Mouse (Mus musculus) CH12.LX (cell line): ENCODE data around the gene Gm20388. TPM values are rescaled to one million over a fixed set of nuclear protein-coding genes. Genes with fewer than 3 reads are reported as not detected.

ENCODE experiments used
- DNase-seq: peaks from one replicate; pipeline ENCODE4 v3.0.0-alpha.2; 2013; ENCODE audit errors: extremely low read depth
- H3K27ac ChIP-seq: 2 replicates; pipeline ENCODE4 v1.5.1; 2012; ENCODE audit warnings: low read depth, mild to moderate bottlenecking, control low read depth, moderate library complexity; ENCODE audit not compliant: insufficient read depth
- H3K27me3 ChIP-seq: replicated peaks from 2 replicates; pipeline ENCODE3; 2012; ENCODE audit warnings: inconsistent platforms
- H3K36me3 ChIP-seq, 2 experiments: replicated peaks in 1 of 2; 2 replicates each; pipeline versions ENCODE3 to v1.6.1; 2012; ENCODE audit warnings: inconsistent platforms in 1 of 2, low read length in 1 of 2, mild to moderate bottlenecking in 1 of 2, mixed read lengths in 1 of 2, moderate library complexity in 1 of 2; ENCODE audit not compliant: control insufficient read depth in 1 of 2, insufficient read depth in 1 of 2
- H3K4me1 ChIP-seq, 2 experiments: 2 replicates each; pipeline ENCODE4 v1.6.1; 2012; ENCODE audit warnings: inconsistent platforms in 1 of 2, moderate library complexity in 1 of 2; ENCODE audit not compliant: insufficient read depth in 2 of 2, control insufficient read depth in 1 of 2
- H3K4me2 ChIP-seq: 2 replicates; pipeline ENCODE4 v1.6.1; 2012; ENCODE audit warnings: low read depth, mild to moderate bottlenecking, control low read depth; ENCODE audit not compliant: poor library complexity, insufficient read depth, severe bottlenecking
- H3K4me3 ChIP-seq, 3 experiments: fragments of 150-350 bp in 1 of 3; sonication (generic) in 1 of 3; replicated peaks in 1 of 3; 2 replicates each; pipeline versions ENCODE3 to v1.5.1; 2011 to 2012; ENCODE audit warnings: low read depth in 2 of 3, low read length in 2 of 3, mild to moderate bottlenecking in 2 of 3, moderate library complexity in 2 of 3, control low read depth in 1 of 3, improper control_type of control experiment in 1 of 3, inconsistent platforms in 1 of 3, mixed read lengths in 1 of 3; ENCODE audit not compliant: poor library complexity in 1 of 3
- H3K79me2 ChIP-seq: replicated peaks from 2 replicates; pipeline ENCODE4 v1.6.1; 2012; ENCODE audit warnings: mild to moderate bottlenecking, moderate library complexity; ENCODE audit not compliant: control insufficient read depth, poor library complexity, insufficient read depth, severe bottlenecking; ENCODE audit errors: extremely low read depth
- H3K9ac ChIP-seq: 2 replicates; pipeline ENCODE4 v1.6.1; 2012; ENCODE audit warnings: low read depth, mild to moderate bottlenecking, control low read depth, moderate library complexity; ENCODE audit not compliant: insufficient read depth
- H3K9me3 ChIP-seq: replicated peaks from 2 replicates; pipeline ENCODE3; 2012; ENCODE audit warnings: low read length, inconsistent platforms, mixed read lengths
- EP300 ChIP-seq: IDR thresholded peaks from 2 replicates; pipeline ENCODE4 v1.6.1; 2011; ENCODE audit warnings: low read length, improper control_type of control experiment
- ETS1 ChIP-seq: conservative IDR thresholded peaks from 2 replicates; pipeline ENCODE4 v1.6.1; 2012; ENCODE audit warnings: low read depth, mild to moderate bottlenecking, inconsistent platforms, low read length, improper control_type of control experiment, moderate library complexity
- GABPA ChIP-seq: IDR thresholded peaks from 2 replicates; pipeline ENCODE4 v1.6.1; 2012; ENCODE audit warnings: low read depth, low read length, improper control_type of control experiment, inconsistent platforms; ENCODE audit not compliant: insufficient replicate concordance
- HCFC1 ChIP-seq: IDR thresholded peaks from 2 replicates; pipeline ENCODE4 v1.6.1; 2012; ENCODE audit warnings: low read depth, mild to moderate bottlenecking, inconsistent platforms, low read length, improper control_type of control experiment
- JUND ChIP-seq: conservative IDR thresholded peaks from 2 replicates; pipeline ENCODE4 v1.6.1; 2011; ENCODE audit warnings: low read depth, low read length, improper control_type of control experiment
- KAT2A ChIP-seq: IDR thresholded peaks from 2 replicates; pipeline ENCODE4 v1.6.1; 2012; ENCODE audit warnings: low read length, improper control_type of control experiment, inconsistent platforms; ENCODE audit not compliant: insufficient replicate concordance
- MAZ ChIP-seq: IDR thresholded peaks from 2 replicates; pipeline ENCODE4 v1.6.1; 2012; ENCODE audit warnings: low read depth, mild to moderate bottlenecking, inconsistent platforms, low read length, improper control_type of control experiment, moderate library complexity
- MEF2A ChIP-seq: IDR thresholded peaks from 2 replicates; pipeline ENCODE4 v1.6.1; 2014; ENCODE audit warnings: low read depth, mild to moderate bottlenecking, inconsistent platforms, low read length, improper control_type of control experiment, borderline replicate concordance
- MYC ChIP-seq: IDR thresholded peaks from 2 replicates; pipeline ENCODE4 v1.6.1; 2011; ENCODE audit warnings: low read depth, mild to moderate bottlenecking, improper control_type of control experiment, low read length
- NRF1 ChIP-seq: IDR thresholded peaks from 2 replicates; pipeline ENCODE4 v1.6.1; 2014; ENCODE audit warnings: low read depth, mild to moderate bottlenecking, inconsistent platforms, low read length, improper control_type of control experiment, moderate library complexity
- PAX5 ChIP-seq: IDR thresholded peaks from 2 replicates; pipeline ENCODE4 v1.6.1; 2012; ENCODE audit warnings: low read length, inconsistent platforms, mixed read lengths
- SIN3A ChIP-seq: IDR thresholded peaks from 2 replicates; pipeline ENCODE4 v1.6.1; 2012; ENCODE audit warnings: low read length, improper control_type of control experiment, inconsistent platforms
- USF1 ChIP-seq: IDR thresholded peaks from 2 replicates; pipeline ENCODE4 v1.6.1; 2014; ENCODE audit warnings: low read depth, mild to moderate bottlenecking, inconsistent platforms, low read length, improper control_type of control experiment
- ZC3H11A ChIP-seq: IDR thresholded peaks from 2 replicates; pipeline ENCODE4 v1.6.1; 2012; ENCODE audit warnings: low read depth, mild to moderate bottlenecking, inconsistent platforms, low read length, improper control_type of control experiment
- ZKSCAN1 ChIP-seq: IDR thresholded peaks from 2 replicates; pipeline ENCODE4 v1.6.1; 2012; ENCODE audit warnings: low read depth, inconsistent platforms, low read length, improper control_type of control experiment, borderline replicate concordance
- ZMIZ1 ChIP-seq: IDR thresholded peaks from 2 replicates; pipeline ENCODE4 v1.6.1; 2012; ENCODE audit warnings: low read depth, mild to moderate bottlenecking, inconsistent platforms, low read length, improper control_type of control experiment
- ZNF384 ChIP-seq: IDR thresholded peaks from 2 replicates; pipeline ENCODE4 v1.6.1; 2012; ENCODE audit warnings: low read depth, low read length, improper control_type of control experiment, inconsistent platforms
- dilution Hi-C: fragments of 300-500 bp; cut with MboI; formaldehyde crosslinking; loops from 2 replicates; pipeline ENCODE4 v1.14.3; 2020; ENCODE audit warnings: low sequenced_read_pairs; ENCODE audit not compliant: extremely low pct_unique_long_range_greater_than_20kb, extremely low pct_ligation_motif_present
- in situ Hi-C: fragments of 300-500 bp; cut with MboI; formaldehyde crosslinking; loops from 3 replicates; pipeline ENCODE4 v1.14.3; 2019; ENCODE audit warnings: low sequenced_read_pairs, low pct_ligation_motif_present, low pct_unique_long_range_greater_than_20kb, mixed read lengths
- polyA plus RNA-seq: library from polyadenylated mRNA; unstranded; fragments of >175 nt; gene quantifications from 2 replicates; pipeline ENCODE4 v1.2.1, GENCODE M21; 2012; ENCODE audit warnings: low read depth; ENCODE audit not compliant: insufficient read length
- total RNA-seq, 2 experiments: library from RNA; depleted of rRNA; stranded (reverse); fragments of 300-350 nt in 1 of 2; fragments of >200 nt in 1 of 2; gene quantifications; 2 replicates each; pipeline ENCODE4 v1.2.3; 2012 to 2014

Gene Gm20388
- total and polyA plus RNA-seq, 3 experiments = 14.8 to 26.3 (median 22.2) TPM

DNA sequence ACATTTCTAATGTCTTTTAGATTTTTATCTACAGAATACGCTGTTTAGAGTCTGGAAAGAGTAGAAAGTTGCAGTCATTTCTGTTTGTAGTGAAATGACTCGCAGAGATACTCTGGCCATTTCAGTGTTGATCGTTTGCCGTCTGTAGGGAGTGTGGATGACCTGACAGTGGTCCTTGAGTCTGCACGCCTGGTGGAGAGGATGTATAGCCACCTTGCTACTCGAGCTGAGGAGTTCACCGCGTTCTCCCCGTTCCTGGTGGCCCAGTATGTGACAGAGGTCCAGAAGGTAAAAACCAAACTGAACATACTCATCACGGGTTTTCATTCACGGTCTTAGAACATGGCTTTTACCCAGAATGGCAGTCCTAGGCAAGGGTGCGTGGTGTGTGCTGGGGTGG, 4134.3 kb downstream of the Gm20388 start:
- Histone ChIP-seq H3K9me3 (no peaks in the 10 kb centered on the region), H3K4me1 (0 out of 4 replicates have a peak, but pooled peaks cover 0 to 6% of the 10 kb centered on the region in 2 experiments), H3K4me2 (no peak overlapping the region), H3K79me2 (no peaks in the 10 kb centered on the region; the same call in 1 of the 2 replicates), H3K27ac (no peak overlapping the region), H3K9ac (no peak overlapping the region), H3K27me3 (no peaks in the 10 kb centered on the region), H3K36me3 (peaks cover 62 to 86% of the 10 kb centered on the region in 2 experiments)
- in situ Hi-C loops = no loop called here
- no peak for DNase-seq
- TF ChIP-seq HCFC1 = no peak
- no peak for TF ChIP-seq ZC3H11A
- TF ChIP-seq MEF2A = no peak
- TF ChIP-seq GABPA = no peak
- TF ChIP-seq SIN3A = no peak
- TF ChIP-seq MAZ = no peak
- TF ChIP-seq NRF1 = no peak
- TF ChIP-seq PAX5 = no peak
- TF ChIP-seq MYC = no peak
- no peak for TF ChIP-seq USF1
- no peak for TF ChIP-seq KAT2A
- no peak for TF ChIP-seq ZMIZ1
- TF ChIP-seq JUND = no peak
- no peak for TF ChIP-seq ZKSCAN1
- no peak for TF ChIP-seq EP300
- TF ChIP-seq, all 38 proteins: peak for 0
- dilution Hi-C loops = no loop called here
- H3K4me3 ChIP-seq = no peak overlapping the region

DNA sequence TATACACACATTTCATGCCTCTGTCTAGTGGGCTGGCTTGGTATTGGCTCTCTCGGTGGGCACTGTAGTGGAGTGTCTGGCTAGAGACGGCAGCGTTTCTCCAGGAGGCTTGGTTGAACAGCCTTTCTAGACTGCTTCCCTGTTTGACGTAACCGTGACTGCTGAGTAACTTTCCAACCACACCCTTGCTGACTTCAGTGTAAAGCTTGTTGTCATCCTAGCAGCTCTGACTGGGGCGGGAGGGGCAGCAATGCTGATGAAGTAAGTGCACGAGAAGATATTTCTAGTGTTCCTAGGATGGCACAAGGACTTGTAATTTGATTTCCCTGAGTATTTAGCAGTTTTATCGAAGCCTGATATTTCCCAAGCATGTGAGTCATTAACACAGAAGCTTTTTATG, 4135.2 kb downstream of the Gm20388 start:
- peak; percentile 28 for DNase-seq
- H3K79me2 ChIP-seq = no peaks in the 10 kb centered on the region; the same call in 1 of the 2 replicates
- H3K27me3 ChIP-seq = no peaks in the 10 kb centered on the region
- no peak overlapping the region for H3K4me2 ChIP-seq
- dilution Hi-C loops = no loop called here
- TF ChIP-seq ETS1 (0 out of 2 replicates have a peak, but pooled peaks have one; percentile 21), KAT2A (no peak), ZNF384 (no peak), ZMIZ1 (no peak)
- no peaks in the 10 kb centered on the region for H3K9me3 ChIP-seq
- in situ Hi-C loops = no loop called here
- no peak overlapping the region for H3K9ac ChIP-seq
- H3K4me1 ChIP-seq = 0 out of 4 replicates have a peak, but pooled peaks cover 0 to 6% of the 10 kb centered on the region in 2 experiments
- peaks cover 57 to 87% of the 10 kb centered on the region in 2 experiments for H3K36me3 ChIP-seq
- H3K4me3 ChIP-seq = no peak overlapping the region
- no peak overlapping the region for H3K27ac ChIP-seq
